Mouse (Mus musculus) stomach, embryonic 14.5 days (tissue): ENCODE results near the gene Chil1. TPM values are rescaled to one million over a fixed set of nuclear protein-coding genes. Genes with fewer than 3 reads are reported as not detected.

Experiments used
- ATAC-seq: fragments of 200-750 bp; cut with Nextera tagmentation; 2 replicates; pipeline ENCODE4 v1.8.0; 2017; ENCODE audit warnings: low read depth, moderate TSS enrichment; ENCODE audit not compliant: insufficient number of reproducible peaks, insufficient read depth, low FRiP score
- H3K27ac ChIP-seq: fragments of 300-500 bp; sonication (generic); 2 replicates; pipeline ENCODE4 v1.5.1; 2014; ENCODE audit warnings: mild to moderate bottlenecking, low read length, moderate library complexity, mixed read lengths
- H3K27me3 ChIP-seq: fragments of 300-500 bp; sonication (generic); 2 replicates; pipeline ENCODE4 v1.6.1; 2014; ENCODE audit warnings: low read length, control low read depth, mixed read lengths; ENCODE audit not compliant: control insufficient read depth, insufficient read depth
- H3K36me3 ChIP-seq: fragments of 300-500 bp; sonication (generic); 2 replicates; pipeline ENCODE4 v1.6.1; 2014; ENCODE audit warnings: mild to moderate bottlenecking, control low read depth, low read length, moderate library complexity, mixed read lengths; ENCODE audit not compliant: control insufficient read depth, insufficient read depth
- H3K4me1 ChIP-seq: fragments of 300-500 bp; sonication (generic); 2 replicates; pipeline ENCODE4 v1.6.1; 2014; ENCODE audit warnings: low read length, control low read depth, mixed read lengths; ENCODE audit not compliant: control insufficient read depth, insufficient read depth
- H3K4me2 ChIP-seq: fragments of 300-500 bp; sonication (generic); replicated peaks from 2 replicates; pipeline ENCODE4 v1.6.1; 2014; ENCODE audit warnings: low read depth, low read length, control low read depth
- H3K4me3 ChIP-seq: fragments of 300-500 bp; sonication (generic); 2 replicates; pipeline ENCODE4 v1.5.1; 2014; ENCODE audit warnings: low read depth, low read length, control low read depth
- H3K9ac ChIP-seq: fragments of 300-500 bp; sonication (generic); replicated peaks from 2 replicates; pipeline ENCODE4 v1.6.1; 2014; ENCODE audit warnings: low read depth, mild to moderate bottlenecking, control low read depth, low read length, moderate library complexity, mixed read lengths
- H3K9me3 ChIP-seq: fragments of 300-500 bp; sonication (generic); 2 replicates; pipeline ENCODE4 v1.6.1; 2016; ENCODE audit warnings: low read depth, low read length, control low read depth; ENCODE audit not compliant: control insufficient read depth
- WGBS: fragments of 180-500 bp; shearing (Covaris S2); extraction: QIAGEN DNeasy Blood & Tissue Kit; methylation state at CpG from one replicate; pipeline ENCODE4 v1.1.7; 2014; 5-methylcytosine and 5-hydroxymethylcytosine counted together
- polyA plus RNA-seq: library from polyadenylated mRNA; unstranded; fragments of >200 nt; fragmentation: Nextera tagmentation; extraction: Ambion mirVana; gene quantifications from 2 replicates; pipeline ENCODE4 v1.2.1, GENCODE M21; 2014

Chil1 gene
- 0.67 and 1.4 TPM in 2 replicates for polyA plus RNA-seq

- WGBS = 58% methylated on average over 4 of the region's 4 CpGs
- H3K27ac ChIP-seq = no peak within 1 kb of the TSS
- H3K4me1 ChIP-seq = 0 out of 2 replicates have a peak, but pooled peaks cover 2% of the 10 kb centered on the region
- H3K9me3 ChIP-seq = no peaks in the 10 kb centered on the region
- H3K4me3 ChIP-seq = no peak within 1 kb of the TSS
- no peak within 1 kb of the TSS for H3K4me2 ChIP-seq
- no peaks in the 10 kb centered on the region for H3K36me3 ChIP-seq
- no peaks in the 10 kb centered on the region for H3K27me3 ChIP-seq
- H3K9ac ChIP-seq = no peak within 1 kb of the TSS
- no peak for ATAC-seq
These were observed at the start of gene Chil1 for GRCm38 (mm10) chr1:134182025-134182424. Chil1 (plus strand) TSS chr1:134182176.

GRCm38 (mm10) chr1:134133316-134133715 is 48.7 kb upstream of the Chil1 start:
- H3K27ac ChIP-seq = no peak overlapping the region
- WGBS = 57% methylated on average over 11 of the region's 11 CpGs
- ATAC-seq = no peak
- H3K4me1 ChIP-seq = no peaks in the 10 kb centered on the region
- no peaks in the 10 kb centered on the region for H3K36me3 ChIP-seq
- no peak overlapping the region for H3K9ac ChIP-seq
- H3K9me3 ChIP-seq = no peaks in the 10 kb centered on the region
- no peak overlapping the region for H3K4me3 ChIP-seq
- H3K4me2 ChIP-seq = no peak overlapping the region
- H3K27me3 ChIP-seq = no peaks in the 10 kb centered on the region

- Histone ChIP-seq H3K4me3 (no peak overlapping the region), H3K27ac (no peak overlapping the region), H3K9me3 (no peaks in the 10 kb centered on the region), H3K4me1 (no peaks in the 10 kb centered on the region), H3K4me2 (no peak overlapping the region), H3K27me3 (no peaks in the 10 kb centered on the region), H3K36me3 (no peaks in the 10 kb centered on the region), H3K9ac (no peak overlapping the region)
- no peak for ATAC-seq
- WGBS = 44% methylated on average over 3 of the region's 3 CpGs
These were observed 45.6 kb upstream of the Chil1 start for GRCm38 (mm10) chr1:134136351-134136750.

- Histone ChIP-seq H3K27ac (no peak overlapping the region), H3K36me3 (no peaks in the 10 kb centered on the region), H3K9ac (no peak overlapping the region), H3K27me3 (no peaks in the 10 kb centered on the region), H3K4me2 (no peak overlapping the region), H3K4me3 (no peak overlapping the region), H3K9me3 (no peaks in the 10 kb centered on the region), H3K4me1 (no peaks in the 10 kb centered on the region)
- 75% methylated on average over 9 of the region's 9 CpGs for WGBS
- ATAC-seq = no peak
These were observed 43.6 kb upstream of the Chil1 start for GRCm38 (mm10) chr1:134138424-134138823.

- Histone ChIP-seq H3K9ac (no peak overlapping the region), H3K4me1 (no peaks in the 10 kb centered on the region), H3K4me2 (no peak overlapping the region), H3K9me3 (no peaks in the 10 kb centered on the region), H3K27me3 (no peaks in the 10 kb centered on the region), H3K36me3 (no peaks in the 10 kb centered on the region), H3K4me3 (no peak overlapping the region), H3K27ac (no peak overlapping the region)
- no peak for ATAC-seq
- 48% methylated on average over 4 of the region's 4 CpGs for WGBS
These were observed 39.6 kb upstream of the Chil1 start for GRCm38 (mm10) chr1:134142363-134142794.

GRCm38 (mm10) chr1:134146066-134146465 is 35.9 kb upstream of the Chil1 start:
- Histone ChIP-seq H3K4me3 (no peak overlapping the region), H3K4me2 (no peak overlapping the region), H3K9ac (no peak overlapping the region), H3K9me3 (no peaks in the 10 kb centered on the region), H3K4me1 (no peaks in the 10 kb centered on the region), H3K27ac (no peak overlapping the region), H3K27me3 (no peaks in the 10 kb centered on the region), H3K36me3 (no peaks in the 10 kb centered on the region)
- WGBS = 87% methylated on average over 8 of the region's 8 CpGs
- ATAC-seq = no peak

GRCm38 (mm10) chr1:134150076-134150475 is 31.9 kb upstream of the Chil1 start:
- 62% methylated on average over 8 of the region's 8 CpGs for WGBS
- no peak overlapping the region for H3K4me3 ChIP-seq
- H3K36me3 ChIP-seq = no peaks in the 10 kb centered on the region
- H3K4me2 ChIP-seq = no peak overlapping the region
- no peak overlapping the region for H3K9ac ChIP-seq
- no peaks in the 10 kb centered on the region for H3K27me3 ChIP-seq
- ATAC-seq = no peak
- H3K27ac ChIP-seq = no peak overlapping the region
- H3K4me1 ChIP-seq = no peaks in the 10 kb centered on the region
- H3K9me3 ChIP-seq = no peaks in the 10 kb centered on the region

- Histone ChIP-seq H3K4me2 (no peak overlapping the region), H3K9me3 (no peaks in the 10 kb centered on the region)
These were observed 31.2 kb upstream of the Chil1 start for GRCm38 (mm10) chr1:134150745-134151144.

GRCm38 (mm10) chr1:134151655-134152412 is 30.1 kb upstream of the Chil1 start:
- peak; percentile 79; the same call in 1 of the 2 replicates for ATAC-seq

More at GRCm38 (mm10) chr1:134150745-134151144, 31.2 kb upstream of the Chil1 start:
- Histone ChIP-seq H3K36me3 (no peaks in the 10 kb centered on the region), H3K4me1 (no peaks in the 10 kb centered on the region), H3K27me3 (no peaks in the 10 kb centered on the region), H3K9ac (no peak overlapping the region), H3K27ac (no peak overlapping the region), H3K4me3 (no peak overlapping the region)
- WGBS = 94% methylated on average over 9 of the region's 9 CpGs
- no peak for ATAC-seq

More at GRCm38 (mm10) chr1:134151655-134152412, 30.1 kb upstream of the Chil1 start:
- Histone ChIP-seq H3K36me3 (no peaks in the 10 kb centered on the region), H3K9me3 (no peaks in the 10 kb centered on the region), H3K4me3 (no peak overlapping the region), H3K4me2 (no peak overlapping the region), H3K27me3 (no peaks in the 10 kb centered on the region), H3K27ac (no peak overlapping the region), H3K4me1 (no peaks in the 10 kb centered on the region), H3K9ac (no peak overlapping the region)
- WGBS = 34% methylated on average over 13 of the region's 13 CpGs
